ENCODE assay signal across 19 mouse cellular contexts in genomic region chr7:27687043-27687442, GRCm38 (mm10). TPM values are rescaled to one million over a fixed set of nuclear protein-coding genes. Genes with fewer than 3 reads are reported as not detected.
"Had no signal": no experiment of that assay in that cellular context is flagged by ENCODE, and none has a peak within 500 bp of the region (broad histone marks: within the 10 kb centered on the region; RNA-seq: fewer than 3 reads in every experiment).

No protein-coding gene starts in this region.

- DNase-seq: retina, postnatal 1 day; right cerebral cortex, adult 18-20 months; right cerebral cortex, postnatal 14 days; right cerebral cortex, postnatal 25 days; right cerebral cortex, postnatal 4 days; spleen, adult 18-20 months; thymus, adult 18-20 months; thymus, adult 2 months; thymus, postnatal 14 days; thymus, postnatal 25 days; thymus, postnatal 36 days; thymus, postnatal 4 days had no signal

- H3K9me3 ChIP-seq: neural tube, embryonic 13.5 days; neural tube, embryonic 15.5 days; stomach, embryonic 15.5 days had no signal

- H3K4me3 ChIP-seq: neural tube, embryonic 13.5 days; neural tube, embryonic 15.5 days; stomach, embryonic 15.5 days had no signal

- H3K36me3 ChIP-seq: neural tube, embryonic 13.5 days; neural tube, embryonic 15.5 days; stomach, embryonic 15.5 days had no signal

- H3K27ac ChIP-seq: neural tube, embryonic 13.5 days; neural tube, embryonic 15.5 days; stomach, embryonic 15.5 days; stomach, postnatal 0 days had no signal

- H3K27me3 ChIP-seq: neural tube, embryonic 13.5 days; neural tube, embryonic 15.5 days; stomach, embryonic 15.5 days had no signal

- H3K4me2 ChIP-seq: neural tube, embryonic 13.5 days; neural tube, embryonic 15.5 days; stomach, embryonic 15.5 days had no signal

- H3K9ac ChIP-seq: neural tube, embryonic 13.5 days; neural tube, embryonic 15.5 days; stomach, embryonic 15.5 days had no signal

RNA-seq across cellular contexts. Expression of gene Ttc9b, which starts 33.3 kb away (rescaled TPM):
- polyA plus RNA-seq: spleen, adult 2 months; thymus, adult 2 months; thymus, postnatal 0 days; urinary bladder, adult 2 months had no signal
